Mouse (Mus musculus): ENCODE data around the gene Tmem44.

DNA sequence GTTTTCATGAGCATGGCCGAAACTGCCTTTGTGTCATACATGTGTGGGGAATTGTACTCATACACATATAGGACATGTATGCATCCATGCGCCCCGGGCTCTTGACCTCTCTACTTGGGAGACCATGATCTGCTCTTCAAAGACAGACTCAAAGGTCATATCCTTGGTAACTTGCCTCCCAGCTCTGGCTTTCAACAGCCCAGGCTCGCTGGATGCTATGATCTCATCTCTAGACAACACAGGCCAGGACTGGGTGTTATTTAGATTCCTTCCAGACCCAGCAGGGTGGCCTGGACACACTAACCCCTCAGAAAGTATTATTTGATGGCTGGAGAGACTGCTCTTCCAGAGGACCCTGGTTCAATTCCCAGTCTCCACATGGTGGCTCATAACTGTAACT, 45.8 kb downstream of the Tmem44 start:
- TF ChIP-seq CTCF (IDR thresholded peaks at IDR 0.05; ENCODE audit: borderline replicate concordance, control insufficient read depth, extremely low read depth, insufficient read depth, low read length, poor library complexity): no peak
- TF ChIP-seq POLR2A (IDR thresholded peaks at IDR 0.05; ENCODE audit: control insufficient read depth, extremely low read depth, insufficient read depth, low read length, poor library complexity): no peak

Measured in thymus, adult 2 months (tissue).